Mouse (Mus musculus) urinary bladder, postnatal 10 days (tissue): ENCODE measurements around the gene Setd5.

ENCODE experiments used
- DNase-seq: peaks from one replicate; pipeline ENCODE4 v3.0.0; 2022; ENCODE audit warnings: low spot score

Setd5 gene

GRCm38 (mm10) chr6:113054552-113055107 lies 22.5 kb upstream of the Setd5 start:
- no peak for DNase-seq

- no peak for DNase-seq
These were observed 16.1 kb upstream of the Setd5 start for GRCm38 (mm10) chr6:113060892-113061563.

GRCm38 (mm10) chr6:113062253-113062652 lies 14.9 kb upstream of the Setd5 start:
- DNase-seq: no peak

- no peak for DNase-seq
These were observed 13.8 kb upstream of the Setd5 start for GRCm38 (mm10) chr6:113063363-113063762.

GRCm38 (mm10) chr6:113065186-113065585 lies 12.0 kb upstream of the Setd5 start:
- DNase-seq: no peak

- no peak for DNase-seq
These were observed 8.0 kb upstream of the Setd5 start for GRCm38 (mm10) chr6:113069154-113069553.

GRCm38 (mm10) chr6:113075261-113075660 lies 1.9 kb upstream of the Setd5 start:
- DNase-seq: no peak

- peak; percentile 84 for DNase-seq
These were observed 1.0 kb upstream of the Setd5 start for GRCm38 (mm10) chr6:113076012-113076685.

- DNase-seq: no peak
These were observed 435 bp downstream of the Setd5 start for GRCm38 (mm10) chr6:113077569-113078030.

GRCm38 (mm10) chr6:113078031-113078721 lies 1.0 kb downstream of the Setd5 start:
- no peak for DNase-seq

- DNase-seq: no peak
These were observed 2.3 kb downstream of the Setd5 start for GRCm38 (mm10) chr6:113079492-113079891.

- no peak for DNase-seq
These were observed 5.1 kb downstream of the Setd5 start for GRCm38 (mm10) chr6:113082229-113082628.

- no peak for DNase-seq
These were observed 7.4 kb downstream of the Setd5 start for GRCm38 (mm10) chr6:113084590-113084989.

- no peak for DNase-seq
These were observed 16.0 kb downstream of the Setd5 start for GRCm38 (mm10) chr6:113093206-113093605.

GRCm38 (mm10) chr6:113095547-113095946 lies 18.4 kb downstream of the Setd5 start:
- DNase-seq: no peak

- no peak for DNase-seq
These were observed 20.5 kb downstream of the Setd5 start for GRCm38 (mm10) chr6:113097662-113098061.

- DNase-seq: peak; percentile 62
These were observed 22.6 kb downstream of the Setd5 start for GRCm38 (mm10) chr6:113099640-113100289.

- no peak for DNase-seq
These were observed 25.4 kb downstream of the Setd5 start for GRCm38 (mm10) chr6:113102541-113102940.

- DNase-seq: no peak
These were observed 26.6 kb downstream of the Setd5 start for GRCm38 (mm10) chr6:113103765-113104164.

- DNase-seq: no peak
These were observed 32.2 kb downstream of the Setd5 start for GRCm38 (mm10) chr6:113109378-113109777.

GRCm38 (mm10) chr6:113109956-113110355 lies 32.8 kb downstream of the Setd5 start:
- DNase-seq: no peak

- no peak for DNase-seq
These were observed 43.6 kb downstream of the Setd5 start for GRCm38 (mm10) chr6:113120806-113121205.
